ENCODE assay signal across 9 mouse cellular contexts in the genomic region with DNA sequence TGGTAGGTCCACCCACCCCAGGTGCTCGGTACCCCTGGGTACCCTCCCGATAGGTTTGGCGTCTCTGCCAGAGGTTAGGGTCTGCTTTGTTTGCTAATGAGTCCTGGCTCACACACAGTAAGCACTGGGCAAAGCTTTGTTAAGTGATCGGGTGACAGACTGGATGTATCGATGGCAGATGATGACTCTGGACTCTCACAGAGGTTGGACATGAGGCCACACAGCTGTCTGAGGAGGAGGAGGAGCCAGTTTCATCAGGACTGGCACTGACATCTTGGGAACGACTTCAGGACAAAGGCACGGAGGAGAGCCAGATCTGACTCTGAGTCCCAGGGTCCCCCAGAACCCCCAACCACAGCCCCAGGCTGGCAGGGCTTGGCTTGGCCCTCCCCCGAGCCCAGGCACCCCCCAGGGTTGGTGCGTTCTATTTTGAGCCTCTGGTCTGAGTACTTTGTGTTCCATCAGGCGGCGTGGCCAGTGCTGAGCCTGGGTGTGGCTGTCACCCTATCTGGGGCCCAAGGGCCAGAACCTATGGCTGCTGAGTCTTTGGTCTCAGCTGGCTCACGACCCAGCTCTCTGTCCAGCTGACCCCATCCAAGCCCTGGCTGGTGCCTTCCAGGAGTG.
DNase-seq lines count a peak whose midpoint lies in the region; ATAC-seq and TF ChIP-seq lines count a peak whose summit lies in the region.
"Had no signal": no experiment of that assay in that cellular context is flagged by ENCODE, and none has a peak within 500 bp of the region (broad histone marks: within the 10 kb centered on the region; RNA-seq: fewer than 3 reads in every experiment).

No protein-coding gene starts in this region.

- H3K9ac ChIP-seq in lung, embryonic 14.5 days, result no peak overlapping the region
- peak overlapping the region; percentile 15; the same call in 1 of the 2 replicates for H3K9ac ChIP-seq in heart, adult 2 months (ENCODE audit: low read depth, low read length)
- H3K9ac ChIP-seq in intestine, postnatal 0 days (ENCODE audit: low read depth, low read length), result no peak overlapping the region

- WGBS in lung, embryonic 14.5 days, result 29% methylated on average over 12 of the region's 12 CpGs
- 45% methylated on average over 12 of the region's 12 CpGs for WGBS in heart, adult 2 months
- WGBS in intestine, postnatal 0 days, result 42% methylated on average over 12 of the region's 12 CpGs

- no peak overlapping the region for H3K4me2 ChIP-seq in lung, embryonic 14.5 days
- peak overlapping the region; percentile 22; the same call in 1 of the 2 replicates for H3K4me2 ChIP-seq in intestine, postnatal 0 days (replicated peaks; ENCODE audit: low read depth)
- H3K4me2 ChIP-seq in myocyte (ENCODE audit: low read depth), result peak overlapping the region; percentile 18

- H3K27me3 ChIP-seq in lung, embryonic 14.5 days (ENCODE audit: insufficient read depth, low read length), result no peaks in the 10 kb centered on the region
- no peaks in the 10 kb centered on the region for H3K27me3 ChIP-seq in heart, adult 2 months (ENCODE audit: control insufficient read depth, insufficient read depth, low read length)
- H3K27me3 ChIP-seq in intestine, postnatal 0 days (replicated peaks; ENCODE audit: control insufficient read depth, insufficient read depth, low read length), result no peaks in the 10 kb centered on the region
- H3K27me3 ChIP-seq in myocyte (ENCODE audit: control insufficient read depth, insufficient read depth, insufficient read length), result no peaks in the 10 kb centered on the region

- H3K9me3 ChIP-seq in lung, embryonic 14.5 days (ENCODE audit: low read depth, low read length), result no peaks in the 10 kb centered on the region
- no peaks in the 10 kb centered on the region for H3K9me3 ChIP-seq in intestine, postnatal 0 days (ENCODE audit: control insufficient read depth)

- H3K36me3 ChIP-seq in lung, embryonic 14.5 days (ENCODE audit: insufficient read depth), result no peaks in the 10 kb centered on the region
- H3K36me3 ChIP-seq in heart, adult 2 months (ENCODE audit: control insufficient read depth, insufficient read depth, low read length), result no peaks in the 10 kb centered on the region
- no peaks in the 10 kb centered on the region for H3K36me3 ChIP-seq in intestine, postnatal 0 days (ENCODE audit: control insufficient read depth, insufficient read depth)
- no peaks in the 10 kb centered on the region for H3K36me3 ChIP-seq in myocyte (ENCODE audit: control insufficient read depth, insufficient read depth)

- H3K79me2 ChIP-seq in heart, adult 2 months (replicated peaks; ENCODE audit: control insufficient read depth, insufficient read depth, low read length), result no peaks in the 10 kb centered on the region
- H3K79me2 ChIP-seq in myocyte (ENCODE audit: control insufficient read depth, insufficient read depth), result no peaks in the 10 kb centered on the region

- TF ChIP-seq CTCF in lung, embryonic 14.5 days (IDR thresholded peaks at IDR 0.05; ENCODE audit: low read depth), result no peak
- TF ChIP-seq CTCF in heart, adult 2 months (IDR thresholded peaks at IDR 0.05), result no peak
- TF ChIP-seq CTCF in intestine, postnatal 0 days (IDR thresholded peaks at IDR 0.05; ENCODE audit: low read depth), result no peak

- peaks cover 11% of the 10 kb centered on the region; the same call in 1 of the 2 replicates for H3K4me1 ChIP-seq in lung, embryonic 14.5 days (ENCODE audit: insufficient read depth)
- peaks cover 11% of the 10 kb centered on the region for H3K4me1 ChIP-seq in heart, adult 2 months (ENCODE audit: control insufficient read depth, insufficient read depth, low read length)
- H3K4me1 ChIP-seq in intestine, postnatal 0 days (replicated peaks; ENCODE audit: control insufficient read depth, insufficient read depth, low read length), result 0 out of 2 replicates have a peak, but pooled peaks cover 8% of the 10 kb centered on the region

- TF ChIP-seq POLR2A in heart, adult 2 months (IDR thresholded peaks at IDR 0.05; ENCODE audit: insufficient read depth, low read depth, low read length), result no peak
- TF ChIP-seq POLR2A in myocyte (IDR thresholded peaks at IDR 0.05; ENCODE audit: insufficient read length, low read depth), result no peak

- peak; percentile 43; the same call in 1 of the 2 replicates for ATAC-seq in lung, embryonic 14.5 days (ENCODE audit: insufficient read depth)
- ATAC-seq in intestine, postnatal 0 days, result peak; percentile 23; the same call in 1 of the 2 replicates

- H3ac ChIP-seq in myocyte (ENCODE audit: control insufficient read depth, insufficient read length), result no peak overlapping the region

- TF ChIP-seq EP300 in heart, adult 2 months (IDR thresholded peaks at IDR 0.05; ENCODE audit: insufficient read depth, low read depth, low read length), result peak; percentile 88

- H3K4me3 ChIP-seq in lung, embryonic 14.5 days (ENCODE audit: low read depth, low read length), result no peak overlapping the region
- no peak overlapping the region for H3K4me3 ChIP-seq in heart, adult 2 months
- H3K4me3 ChIP-seq in intestine, postnatal 0 days (ENCODE audit: low read depth, low read length), result no peak overlapping the region
- H3K4me3 ChIP-seq in myocyte, result no peak overlapping the region

- peak; percentile 65 for DNase-seq in lung, embryonic 14.5 days
- DNase-seq in lung, postnatal 25 days (ENCODE audit: low spot score), result no peak
- DNase-seq in heart, adult 2 months, result peak; percentile 67 to 75
- no peak for DNase-seq in adipocyte (ENCODE audit: low spot score)
- DNase-seq in layer of hippocampus, postnatal 10 days (ENCODE audit: low spot score in 2 of 2), result no peak
- no peak for DNase-seq in adrenal gland, adult 2 months
- DNase-seq: thymus, postnatal 36 days had no signal

- intact Hi-C loops in heart, adult 2 months (cut with DNase I), result no loop called here

- peak overlapping the region; percentile 55; the same call in 1 of the 2 replicates for H3K27ac ChIP-seq in lung, embryonic 14.5 days (ENCODE audit: low read depth)
- peak overlapping the region; percentile 43 for H3K27ac ChIP-seq in heart, adult 2 months
- no peak overlapping the region for H3K27ac ChIP-seq in intestine, postnatal 0 days (ENCODE audit: low read depth, low read length)

TF ChIP-seq in myocyte, 11 proteins besides CTCF, POLR2A, EP300 and RAD21:
- peak in 1 of 3 experiments; percentile 44 for TF ChIP-seq MYOG (IDR thresholded peaks at IDR 0.05; ENCODE audit: control insufficient read depth in 1 of 3, insufficient read depth in 1 of 3, insufficient read length in 2 of 3, low read depth in 2 of 3)
- TF ChIP-seq POLR2AphosphoS2 (IDR thresholded peaks at IDR 0.05; ENCODE audit: insufficient read length, low read depth), result no peak
- TF ChIP-seq MYOD1 (IDR thresholded peaks at IDR 0.05; ENCODE audit: control insufficient read depth in 1 of 3, insufficient read length in 2 of 3, low read depth in 2 of 3), result peak in 1 of 3 experiments; percentile 46

Comparison
In these comparisons a context has a peak if more than half of its experiments do, and no peak if none do; other contexts are left out.
1. DNase-seq: peak in lung, embryonic 14.5 days (single experiment) and heart, adult 2 months (2 of 2); none in lung, postnatal 25 days (single experiment), adipocyte (single experiment), layer of hippocampus, postnatal 10 days (0 of 2) and adrenal gland, adult 2 months (single experiment).